Mouse (Mus musculus) right cerebral cortex, postnatal 10 days (tissue): Measurements from ENCODE around the gene Cyp2c40.
"Not testable (repeated sequence)": the region's sequence is repeated elsewhere in the genome, so short reads cannot be mapped to it uniquely, and the experiment has no call there.

Experiments
- DNase-seq, 2 experiments: peaks; one replicate each; pipeline ENCODE4 v3.0.0; 2021; ENCODE audit warnings: low spot score in 2 of 2

The Cyp2c40 gene

DNA sequence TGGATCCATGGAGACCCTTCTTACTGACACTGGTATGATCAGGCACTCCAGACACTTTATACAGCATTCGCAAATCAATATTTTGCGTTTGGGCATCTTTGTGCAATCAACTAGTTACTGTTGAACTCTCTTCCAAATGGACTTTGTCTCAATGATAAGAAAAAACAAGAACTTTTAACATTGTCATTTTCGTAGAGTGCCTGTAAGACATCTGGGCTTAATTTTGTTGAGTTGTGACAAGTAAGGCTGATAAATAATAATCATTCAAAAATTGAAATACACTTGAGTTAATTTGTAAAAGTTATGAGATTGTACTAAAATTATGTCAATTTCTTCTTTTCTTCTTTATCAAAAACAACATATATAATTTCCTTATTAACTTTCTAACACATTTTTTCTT lies at the start of gene Cyp2c40:
Gene Cyp2c40, minus strand, starts transcription at position 101 of the 400 bp plus-strand sequence.
- not testable (repeated sequence) for DNase-seq

DNA sequence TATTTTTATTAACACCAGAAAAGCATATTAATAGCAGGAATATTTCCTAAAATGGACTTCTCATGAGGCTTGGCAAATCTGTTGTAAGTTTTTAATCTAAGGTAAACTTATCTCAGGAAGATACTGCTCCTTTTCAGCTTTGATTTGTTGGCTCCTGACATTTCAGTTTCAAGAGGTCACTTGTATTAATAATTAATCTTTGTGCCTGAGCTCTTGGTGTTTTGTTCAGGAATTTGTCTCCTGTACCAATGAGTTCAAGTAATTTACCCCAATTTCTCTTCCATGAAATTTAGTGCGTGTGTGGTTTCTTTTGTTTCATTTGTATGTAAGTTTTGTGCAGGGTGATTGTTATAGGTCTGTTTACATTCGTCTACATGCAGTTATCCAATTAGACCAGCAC lies 8.3 kb upstream of the Cyp2c40 start:
- DNase-seq = not testable (repeated sequence)

DNA sequence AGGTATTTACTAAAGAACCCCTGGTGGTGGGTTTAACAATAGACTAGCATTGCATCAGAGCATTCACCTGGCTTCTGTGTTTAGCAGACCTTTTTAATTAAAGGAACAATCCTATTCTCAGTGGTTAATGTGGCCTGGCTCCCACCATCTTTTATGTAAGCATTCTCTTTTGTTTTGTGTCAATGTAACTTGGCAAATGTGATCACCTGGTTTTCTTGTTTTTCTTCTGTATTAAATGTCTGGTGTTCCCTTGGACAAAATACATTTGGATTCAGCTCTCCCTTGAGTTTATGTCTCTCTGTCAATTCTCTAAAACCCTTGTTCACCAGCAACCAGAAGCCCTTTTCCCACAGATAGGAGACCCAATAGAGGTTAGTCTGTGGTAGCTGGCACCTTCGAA lies 3.8 kb upstream of the Cyp2c40 start:
- DNase-seq = not testable (repeated sequence)

DNA sequence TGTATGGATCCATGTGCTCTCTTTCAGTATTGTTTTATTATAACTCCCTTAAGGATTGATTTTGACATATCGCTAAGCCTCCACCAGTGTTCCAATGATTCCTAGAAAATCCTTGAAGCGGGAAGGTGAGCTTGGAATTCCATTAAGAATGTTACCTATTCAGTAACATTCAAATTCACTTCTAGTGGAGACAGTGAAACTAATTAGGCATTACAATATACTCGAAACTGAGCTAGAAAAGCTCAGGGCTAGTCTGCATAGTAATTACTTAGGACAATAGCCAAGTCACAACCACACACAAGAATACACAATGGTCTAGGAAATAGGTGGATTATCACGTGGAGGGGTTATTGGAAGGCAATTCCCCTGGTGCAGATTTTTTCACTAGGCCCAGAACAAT lies 3.4 kb upstream of the Cyp2c40 start:
- not testable (repeated sequence) for DNase-seq

DNA sequence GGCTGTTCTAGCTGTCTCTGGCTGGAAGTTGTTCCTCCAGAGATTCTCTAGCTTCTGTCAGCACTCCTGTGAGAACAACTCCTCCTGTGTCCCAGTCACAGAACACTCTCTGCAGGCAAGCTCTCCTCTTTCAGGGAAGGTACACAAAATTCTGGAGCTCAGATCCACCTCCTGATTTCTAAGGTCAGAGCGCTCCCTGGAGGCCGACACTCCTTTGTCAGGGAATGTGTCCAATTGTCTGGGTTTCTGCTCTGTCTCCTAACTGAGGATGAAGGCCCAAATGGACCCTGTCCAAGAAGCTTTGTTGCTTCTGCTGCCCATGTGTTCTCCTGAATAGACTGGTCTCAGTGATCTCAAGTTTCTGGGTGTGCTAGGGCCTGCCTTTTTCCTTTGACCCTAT lies 27.2 kb downstream of the Cyp2c40 start:
- not testable (repeated sequence) for DNase-seq

DNA sequence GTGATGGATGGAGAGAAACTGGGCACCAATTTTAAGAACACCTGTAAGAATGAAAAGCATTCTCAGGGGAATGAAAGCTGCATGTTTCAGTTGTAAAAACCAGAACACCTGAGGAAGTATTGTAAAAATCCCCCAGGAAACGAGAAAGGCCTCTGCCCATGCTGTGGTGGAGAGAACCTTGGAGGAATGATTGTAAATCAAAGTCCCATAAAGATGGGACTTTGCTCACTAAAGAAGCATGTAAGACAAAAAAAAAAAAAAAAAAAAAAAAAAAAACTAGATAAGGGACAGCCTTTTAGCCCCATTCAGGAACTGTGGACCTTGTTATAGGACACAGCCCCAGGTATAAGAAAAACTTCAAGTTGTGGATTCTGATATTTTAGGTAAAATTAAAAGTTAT lies 67.3 kb downstream of the Cyp2c40 start:
- DNase-seq = no peak

DNA sequence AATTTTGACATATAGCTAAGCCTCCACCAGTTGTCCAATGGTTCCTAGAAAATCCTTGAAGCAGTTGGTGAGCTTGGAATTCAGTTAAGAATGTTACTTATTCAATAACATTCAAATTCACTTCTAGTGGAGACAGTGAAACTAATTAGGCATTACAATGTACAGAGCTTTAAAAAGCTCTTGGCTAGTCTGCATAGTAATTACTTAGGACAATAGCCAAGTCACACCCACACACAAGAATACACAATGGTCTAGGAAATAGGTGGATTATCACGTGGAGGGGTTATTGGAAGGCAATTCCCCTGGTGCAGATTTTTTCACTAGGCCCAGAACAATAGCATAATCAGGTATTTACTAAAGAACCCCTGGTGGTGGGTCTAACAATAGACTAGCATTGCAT lies 68.3 kb downstream of the Cyp2c40 start:
- DNase-seq = not testable (repeated sequence)

DNA sequence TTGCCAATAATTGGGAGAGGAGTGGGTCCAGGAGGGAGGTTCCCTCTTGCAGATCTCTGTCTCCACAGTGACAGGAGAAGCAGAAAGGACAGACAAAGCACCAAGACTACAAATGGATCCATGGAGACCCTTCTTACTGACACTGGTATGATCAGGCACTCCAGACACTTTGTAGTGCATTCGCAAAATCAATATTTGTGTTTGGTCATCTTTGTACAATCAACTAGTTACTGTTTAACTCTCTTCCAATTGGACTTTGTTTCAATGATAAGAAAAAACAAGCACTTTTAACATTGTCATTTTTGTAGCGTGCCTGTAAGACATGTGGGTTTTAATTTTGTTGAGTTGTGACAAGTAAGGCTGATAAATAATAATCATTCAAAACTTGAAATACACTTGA lies 71.7 kb downstream of the Cyp2c40 start, which contains the start of gene Cyp2c68:
Gene Cyp2c68, minus strand, starts transcription at position 135 of the 400 bp plus-strand sequence.
- no peak for DNase-seq
